Mouse (Mus musculus) hindlimb bud, embryonic 11.5 days (tissue): ENCODE data around the gene Gm20683.

ENCODE experiments used
- DNase-seq: peaks from one replicate; pipeline ENCODE4 v3.0.0-alpha.2; 2012; ENCODE audit warnings: low read depth, low spot score; ENCODE audit errors: extremely low spot score

The Gm20683 gene

GRCm38 (mm10) chr17:25841117-25841880 lies at the start of gene Gm20683:
Gene Gm20683, minus strand, starts transcription at chr17:25841763.
- DNase-seq, result no peak

GRCm38 (mm10) chr17:25888837-25889236 lies 47.3 kb upstream of the Gm20683 start:
- no peak for DNase-seq

GRCm38 (mm10) chr17:25887467-25887866 lies 45.9 kb upstream of the Gm20683 start:
- no peak for DNase-seq

DNA sequence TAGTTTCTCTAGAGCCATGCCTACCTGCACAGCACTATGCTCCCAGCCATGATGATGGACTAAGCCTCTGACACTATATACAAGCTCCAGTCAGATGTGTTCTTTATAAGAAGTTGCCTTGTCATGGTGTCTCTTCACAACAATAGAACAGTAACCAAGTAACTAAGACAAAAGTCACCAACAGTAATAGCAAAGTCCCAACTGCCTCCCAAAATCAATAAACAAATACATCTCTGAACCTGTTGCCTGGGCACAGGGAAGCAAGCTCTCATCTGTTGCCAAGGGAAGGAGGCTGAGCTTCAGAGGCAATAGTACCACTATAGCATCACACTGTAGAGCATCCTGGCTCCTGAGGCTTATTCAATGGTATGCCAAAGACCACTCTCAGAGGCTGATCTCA lies 45.2 kb upstream of the Gm20683 start:
- DNase-seq, result no peak

DNA sequence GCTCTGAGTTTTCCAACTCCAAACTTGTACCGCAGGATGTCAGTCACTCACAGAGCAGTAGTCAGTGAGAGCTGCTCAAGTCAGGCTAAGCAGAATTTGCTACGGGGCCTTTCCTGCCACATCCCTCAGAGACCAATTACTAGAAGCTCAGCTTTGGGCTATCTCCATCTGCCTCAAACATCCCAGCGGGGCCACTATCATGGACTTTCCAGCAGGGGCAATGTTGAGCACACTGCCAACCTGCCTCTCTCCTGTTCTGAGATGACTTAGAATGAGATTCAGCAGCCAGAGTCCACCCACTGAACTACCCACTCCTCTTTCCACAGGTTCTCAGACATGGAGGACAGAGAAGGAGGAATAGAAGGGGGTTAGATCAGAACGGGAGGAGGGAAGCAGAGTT lies 44.1 kb upstream of the Gm20683 start:
- no peak for DNase-seq

GRCm38 (mm10) chr17:25883824-25884223 lies 42.3 kb upstream of the Gm20683 start:
- no peak for DNase-seq

- no peak for DNase-seq
These were observed 41.7 kb upstream of the Gm20683 start for GRCm38 (mm10) chr17:25883268-25883667.

DNA sequence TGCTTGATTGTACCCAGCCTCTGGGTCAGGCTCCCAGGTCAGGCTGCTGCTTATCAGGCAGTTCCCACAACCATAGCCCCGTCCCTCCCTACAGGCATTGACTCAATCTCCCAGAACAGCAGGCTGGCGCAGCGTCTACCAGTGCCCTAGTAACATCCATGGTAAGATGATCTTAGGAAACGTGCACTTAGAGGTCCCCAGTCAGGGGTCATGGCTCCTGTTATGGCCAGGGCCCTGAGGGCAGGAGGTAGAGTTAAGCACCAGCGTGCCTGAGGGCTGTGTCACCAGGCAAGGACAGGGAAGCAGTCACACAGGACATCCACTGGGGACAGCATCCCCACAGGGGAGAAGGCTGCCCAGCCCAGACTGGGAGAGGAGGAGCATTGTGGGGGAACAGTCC lies 40.7 kb upstream of the Gm20683 start:
- DNase-seq, result no peak

- DNase-seq, result no peak
These were observed 40.1 kb upstream of the Gm20683 start for GRCm38 (mm10) chr17:25881691-25882090.

DNA sequence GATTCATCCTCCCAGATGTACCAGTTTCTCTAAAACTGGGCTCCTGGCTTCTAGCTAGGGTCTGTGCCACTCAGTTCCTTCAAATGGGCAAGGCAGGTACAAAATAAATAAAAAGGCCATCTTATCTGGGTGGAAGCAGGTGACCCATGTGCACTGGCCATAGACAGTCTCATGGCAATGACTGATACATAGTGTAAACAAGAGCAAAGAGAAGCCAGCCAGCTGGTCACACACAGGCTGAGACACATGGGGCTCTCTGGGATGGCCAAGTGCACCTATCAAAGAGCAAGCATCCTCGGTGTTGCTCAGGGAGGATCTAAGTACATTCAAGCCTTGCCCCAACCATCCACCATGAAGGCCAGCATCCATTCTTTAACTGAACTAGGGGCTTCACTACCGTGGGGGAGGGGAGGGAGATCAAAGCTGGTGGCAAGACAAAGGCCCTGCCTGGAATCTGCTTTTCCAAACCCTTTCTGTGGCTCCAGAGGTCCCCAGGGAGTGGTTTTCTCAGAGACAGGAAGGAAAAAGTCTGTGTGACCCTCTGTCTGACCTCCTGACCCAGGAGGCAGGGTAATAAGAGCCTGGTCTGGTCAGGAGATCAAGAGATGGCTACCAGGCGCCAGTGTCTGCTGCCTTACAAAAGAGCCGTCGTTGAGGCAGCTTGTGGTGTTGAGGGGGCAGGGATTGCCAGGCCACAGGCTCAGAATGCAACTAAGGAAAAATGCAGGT lies 39.5 kb upstream of the Gm20683 start:
- DNase-seq, result no peak

DNA sequence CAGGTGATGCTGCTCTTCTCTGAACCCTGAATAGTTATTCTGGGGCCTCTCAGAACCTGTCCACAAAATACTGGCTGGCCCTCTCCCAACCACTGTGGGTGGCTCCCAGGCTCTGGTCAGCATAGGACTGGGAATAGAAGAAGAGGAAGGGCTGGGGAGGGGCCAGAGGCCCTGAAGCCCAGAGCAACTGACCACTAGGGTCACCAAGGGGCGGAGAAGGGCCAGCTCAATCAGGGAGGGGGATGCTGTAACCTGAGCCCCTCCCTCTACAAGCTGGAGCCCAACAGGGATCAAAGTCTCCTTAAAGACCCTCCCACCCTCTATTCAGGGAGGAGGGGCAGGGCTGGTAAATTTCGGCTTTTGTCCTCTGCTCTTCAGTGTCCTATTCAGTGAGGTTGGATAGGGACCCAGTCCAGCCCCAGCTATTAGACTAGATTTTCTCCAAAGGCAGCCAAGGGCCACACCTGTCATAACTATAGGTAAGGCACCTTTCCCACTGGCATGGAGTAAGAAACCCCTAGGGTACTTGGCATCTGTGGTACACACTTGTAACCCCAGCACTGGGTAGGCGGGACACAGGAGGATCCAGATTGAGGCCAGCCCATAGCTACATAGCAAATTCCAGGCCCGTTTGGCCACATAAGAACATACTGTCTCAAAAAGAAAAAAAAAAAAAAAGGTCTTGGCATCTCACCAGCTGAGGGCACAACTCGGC lies 38.8 kb upstream of the Gm20683 start, which contains the start of gene Wfikkn1:
Wfikkn1 (minus strand) TSS at position 663 of the 715 bp plus-strand sequence.
- no peak for DNase-seq

GRCm38 (mm10) chr17:25879750-25880149 lies 38.2 kb upstream of the Gm20683 start:
- no peak for DNase-seq

DNA sequence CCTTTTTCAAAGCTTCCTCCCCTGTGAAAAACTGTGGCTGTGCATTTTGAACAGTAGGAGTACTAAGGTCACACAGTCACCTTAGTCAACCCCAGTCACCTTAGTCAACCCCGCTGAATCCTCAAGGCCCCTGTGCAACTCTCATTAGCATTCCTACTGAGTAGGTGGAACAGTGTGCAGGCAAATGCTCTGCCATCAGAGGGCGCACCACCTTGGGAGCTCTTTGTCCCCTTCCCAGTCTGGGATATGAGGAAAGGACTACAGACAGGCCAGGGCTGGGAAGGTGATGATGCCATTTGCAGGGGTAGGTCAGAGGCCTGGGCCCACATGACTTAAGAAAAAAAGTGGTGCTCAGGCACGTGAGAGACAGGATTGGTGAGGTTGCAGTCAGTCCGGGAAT lies 37.7 kb upstream of the Gm20683 start:
- DNase-seq, result no peak

DNA sequence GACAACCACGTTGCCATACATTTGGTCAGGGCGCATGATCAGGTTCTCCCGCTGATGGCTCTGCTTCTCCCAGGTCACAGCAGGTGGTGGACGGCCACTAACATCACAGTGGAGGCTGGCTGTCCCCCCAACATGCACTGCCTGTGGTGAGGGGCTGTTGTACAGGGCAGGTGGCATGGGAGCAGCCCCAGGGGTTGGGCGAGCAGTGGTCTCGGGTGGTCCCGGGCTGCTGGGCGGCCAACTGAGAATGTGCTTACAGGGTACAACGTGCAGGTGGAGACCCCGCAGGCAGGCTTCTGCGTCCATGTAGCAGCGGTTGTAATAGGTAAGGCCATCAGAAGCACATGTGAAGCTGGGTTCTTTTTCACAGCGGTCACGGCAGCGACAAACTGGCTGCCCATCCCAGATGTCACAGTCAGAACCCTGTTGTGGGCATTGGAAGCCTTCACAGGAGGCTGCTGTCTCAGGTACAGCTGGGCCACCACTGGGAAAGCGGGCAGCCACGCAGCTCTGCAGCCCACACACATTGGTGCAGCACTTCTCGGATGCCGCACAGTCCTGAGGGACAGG lies 37.1 kb upstream of the Gm20683 start:
- no peak for DNase-seq

DNA sequence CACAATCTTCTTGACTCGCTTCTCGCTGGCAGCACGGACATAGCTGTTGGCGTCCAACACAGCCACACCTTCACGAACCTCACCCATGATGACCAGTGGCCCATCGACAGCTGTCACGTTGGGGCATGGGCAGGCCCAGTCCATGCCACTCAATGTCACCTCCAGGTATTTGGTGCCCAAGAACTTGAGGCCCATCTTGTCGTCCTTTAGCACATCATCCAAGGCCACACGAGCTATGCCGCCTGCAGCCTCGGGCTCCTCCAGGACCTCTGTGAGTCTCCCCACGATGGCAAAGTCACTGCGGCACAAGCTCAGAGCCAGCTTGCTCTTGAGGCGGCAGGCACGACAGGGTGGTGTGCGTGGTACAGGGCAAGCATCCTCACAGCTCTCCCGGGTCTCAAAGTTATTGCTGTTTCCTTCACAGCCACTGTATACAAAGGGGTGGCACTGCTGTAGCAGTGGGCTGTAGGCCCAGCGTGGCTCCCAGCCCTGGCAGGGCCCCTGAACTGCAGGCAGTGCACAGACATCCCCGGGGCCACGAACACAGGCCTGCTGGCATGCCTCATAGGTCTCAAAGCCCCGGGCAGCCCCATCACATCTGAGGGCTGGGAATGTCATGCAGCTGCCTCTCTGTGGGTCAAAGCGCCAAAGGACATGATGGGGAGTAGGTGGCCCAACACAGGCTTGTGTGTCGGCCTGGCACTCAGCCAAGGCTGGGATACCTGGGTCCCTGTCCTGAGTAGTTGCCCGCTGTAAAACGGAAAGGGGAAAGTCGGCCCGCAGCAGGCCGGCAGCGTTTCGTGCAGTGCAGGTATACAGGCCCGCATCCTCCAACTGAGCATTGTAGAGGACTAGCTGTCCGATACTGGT lies 36.4 kb upstream of the Gm20683 start:
- DNase-seq, result no peak

- DNase-seq, result no peak
These were observed 35.5 kb upstream of the Gm20683 start for GRCm38 (mm10) chr17:25877025-25877424.

DNA sequence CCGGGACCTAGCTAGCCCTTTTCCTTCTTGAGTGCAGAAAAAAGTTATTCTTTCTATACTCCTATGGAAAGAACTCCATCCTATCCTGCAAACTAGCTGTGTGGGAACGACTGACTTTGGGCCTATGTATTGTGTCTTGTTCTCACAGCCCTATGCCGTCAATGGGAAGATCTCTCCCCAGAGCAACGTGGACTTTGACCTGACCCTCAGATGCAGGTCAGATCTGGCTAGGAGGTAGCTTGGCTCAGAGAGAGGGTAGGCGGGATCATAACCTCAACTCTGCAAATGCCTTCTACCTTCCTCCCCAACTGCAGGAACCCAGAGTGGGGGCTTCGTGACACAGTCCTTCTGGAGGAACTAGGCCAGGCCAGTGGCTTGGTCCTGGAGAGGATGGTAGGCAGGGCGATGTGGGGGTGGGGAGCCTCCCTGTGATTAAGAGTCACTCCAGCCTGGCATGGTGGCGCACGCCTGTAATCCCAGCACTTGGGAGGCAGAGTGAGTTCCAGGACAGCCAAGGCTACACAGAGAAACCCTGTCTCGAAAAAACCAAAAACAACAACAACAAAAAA lies 34.9 kb upstream of the Gm20683 start:
- DNase-seq, result no peak

DNA sequence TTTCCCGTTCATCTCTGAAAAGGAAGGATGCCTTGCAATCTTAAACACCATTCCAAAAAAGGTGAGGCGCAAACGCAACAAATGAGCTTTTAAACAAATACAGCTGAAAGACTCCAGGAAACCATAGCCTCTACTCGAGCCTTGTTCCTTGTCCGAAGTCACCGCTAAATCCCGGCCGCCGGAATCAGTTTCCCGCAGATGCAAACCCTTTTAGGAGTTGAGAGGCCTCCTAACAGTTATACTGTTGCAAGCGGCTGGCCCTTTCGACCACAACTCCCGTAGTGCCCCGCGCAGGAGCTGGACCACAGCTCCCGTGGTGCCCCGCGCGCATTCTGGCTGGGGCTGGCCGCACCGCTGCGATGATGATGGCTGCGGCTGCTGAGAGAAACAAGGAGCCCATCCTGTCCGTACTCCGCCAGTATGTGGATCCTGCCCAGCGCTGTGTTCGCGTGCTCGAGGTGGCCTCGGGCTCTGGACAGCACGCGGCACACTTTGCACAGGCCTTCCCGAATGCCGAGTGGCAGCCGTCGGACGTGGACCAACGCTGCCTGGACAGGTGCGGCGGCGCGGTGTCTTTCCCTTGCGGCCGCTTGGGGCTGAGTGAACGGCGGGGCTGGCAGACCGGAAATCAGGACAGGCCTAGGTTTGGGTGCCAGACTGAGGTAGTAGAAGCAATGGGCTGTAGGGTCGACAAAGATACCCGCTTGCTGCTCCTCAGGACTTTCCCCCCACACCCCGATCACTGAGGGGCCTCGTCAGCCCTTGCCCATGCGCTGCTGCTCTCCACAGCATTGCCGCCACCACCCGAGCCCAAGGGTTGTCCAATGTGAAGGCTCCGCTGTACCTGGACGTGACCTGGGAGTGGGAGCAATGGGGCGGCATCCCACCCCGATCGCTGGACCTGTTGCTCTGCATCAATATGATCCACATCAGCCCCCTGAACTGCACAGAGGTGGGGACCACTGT lies 33.9 kb upstream of the Gm20683 start:
- DNase-seq, result no peak

DNA sequence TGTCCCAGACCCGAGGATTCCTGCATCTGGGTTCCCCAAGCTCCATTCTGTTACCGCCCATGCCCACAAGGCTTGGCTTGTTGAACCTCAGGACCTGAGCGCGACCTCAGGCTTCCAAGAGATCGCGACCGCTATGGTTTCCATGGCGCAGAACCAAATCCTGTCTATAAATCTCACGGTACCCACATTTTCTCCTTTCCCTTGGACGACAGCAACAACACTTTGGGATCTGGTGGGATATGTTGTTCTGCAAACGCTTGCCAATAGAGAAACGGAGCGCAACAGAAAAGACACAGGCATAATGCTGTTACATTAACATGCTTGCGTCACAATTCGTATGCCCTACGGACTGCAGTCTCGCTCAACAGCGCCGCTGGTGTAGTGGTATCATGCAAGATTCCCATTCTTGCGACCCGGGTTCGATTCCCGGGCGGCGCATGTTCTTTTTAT lies 33.2 kb upstream of the Gm20683 start, which contains the start of gene Mettl26:
Mettl26 (plus strand) TSS at position 354 of the 450 bp plus-strand sequence.
- DNase-seq, result peak; percentile 96
